Mouse (Mus musculus): ENCODE data around the gene Ebf1. TPM values are rescaled to one million over a fixed set of nuclear protein-coding genes. Genes with fewer than 3 reads are reported as not detected.

The Ebf1 gene
- total RNA-seq, 2 experiments from 2014 or later, result 3.5 to 4.6 TPM

GRCm38 (mm10) chr11:44617734-44618586 is 843 bp downstream of the Ebf1 start:
- DNase-seq (ENCODE audit: extremely low spot score in 1 of 2, low spot score in 1 of 2), result no peak

GRCm38 (mm10) chr11:44619131-44619886 is 2.2 kb downstream of the Ebf1 start:
- DNase-seq (ENCODE audit: extremely low spot score in 1 of 2, low spot score in 1 of 2), result no peak

GRCm38 (mm10) chr11:44619887-44620693 is 3.0 kb downstream of the Ebf1 start:
- no peak for DNase-seq (ENCODE audit: extremely low spot score in 1 of 2, low spot score in 1 of 2)

- DNase-seq (ENCODE audit: extremely low spot score in 1 of 2, low spot score in 1 of 2), result no peak
These were observed 3.8 kb downstream of the Ebf1 start for GRCm38 (mm10) chr11:44620694-44621446.

GRCm38 (mm10) chr11:44621615-44622014 is 4.5 kb downstream of the Ebf1 start:
- DNase-seq (ENCODE audit: extremely low spot score in 1 of 2, low spot score in 1 of 2), result no peak

GRCm38 (mm10) chr11:44622023-44622731 is 5.1 kb downstream of the Ebf1 start:
- no peak for DNase-seq (ENCODE audit: extremely low spot score in 1 of 2, low spot score in 1 of 2)

GRCm38 (mm10) chr11:44624564-44624963 is 7.4 kb downstream of the Ebf1 start:
- no peak for DNase-seq (ENCODE audit: extremely low spot score in 1 of 2, low spot score in 1 of 2)

GRCm38 (mm10) chr11:44626065-44626464 is 8.9 kb downstream of the Ebf1 start:
- peak; percentile 48 to 58 for DNase-seq (ENCODE audit: extremely low spot score in 1 of 2, low spot score in 1 of 2)

- DNase-seq (ENCODE audit: extremely low spot score in 1 of 2, low spot score in 1 of 2), result no peak
These were observed 11.3 kb downstream of the Ebf1 start for GRCm38 (mm10) chr11:44628412-44628811.

- no peak for DNase-seq (ENCODE audit: extremely low spot score in 1 of 2, low spot score in 1 of 2)
These were observed 15.2 kb downstream of the Ebf1 start for GRCm38 (mm10) chr11:44632064-44632968.

- DNase-seq (ENCODE audit: extremely low spot score in 1 of 2, low spot score in 1 of 2), result no peak
These were observed 16.0 kb downstream of the Ebf1 start for GRCm38 (mm10) chr11:44633001-44633693.

GRCm38 (mm10) chr11:44634552-44635193 is 17.6 kb downstream of the Ebf1 start:
- no peak for DNase-seq (ENCODE audit: extremely low spot score in 1 of 2, low spot score in 1 of 2)

- DNase-seq (ENCODE audit: extremely low spot score in 1 of 2, low spot score in 1 of 2), result no peak
These were observed 19.1 kb downstream of the Ebf1 start for GRCm38 (mm10) chr11:44636241-44636640.

GRCm38 (mm10) chr11:44638193-44638754 is 21.2 kb downstream of the Ebf1 start:
- no peak for DNase-seq (ENCODE audit: extremely low spot score in 1 of 2, low spot score in 1 of 2)

GRCm38 (mm10) chr11:44641496-44641895 is 24.4 kb downstream of the Ebf1 start:
- no peak for DNase-seq (ENCODE audit: extremely low spot score in 1 of 2, low spot score in 1 of 2)

GRCm38 (mm10) chr11:44654340-44655019 is 37.4 kb downstream of the Ebf1 start:
- DNase-seq (ENCODE audit: extremely low spot score in 1 of 2, low spot score in 1 of 2), result no peak

Measured in layer of hippocampus, postnatal 25 days (tissue).